Mouse (Mus musculus) bone marrow, adult 2 months (tissue): Measurements from ENCODE around the gene Fkbp11. TPM values are rescaled to one million over a fixed set of nuclear protein-coding genes. Genes with fewer than 3 reads are reported as not detected.

Experiments
- H3K27ac ChIP-seq: fragments of 200-500 bp; 2 replicates; pipeline ENCODE4 v1.5.1; 2012; ENCODE audit warnings: low read depth, mild to moderate bottlenecking, control low read depth, inconsistent platforms, low read length; ENCODE audit not compliant: control insufficient read depth, poor library complexity, insufficient read depth
- H3K4me1 ChIP-seq: fragments of 200-500 bp; 2 replicates; pipeline ENCODE4 v1.6.1; 2011; ENCODE audit warnings: low read length; ENCODE audit not compliant: control insufficient read depth, insufficient read depth
- H3K4me3 ChIP-seq: fragments of 200-500 bp; replicated peaks from 2 replicates; pipeline ENCODE3; 2011; ENCODE audit warnings: mild to moderate bottlenecking, low read depth, low read length, control low read depth; ENCODE audit not compliant: control insufficient read depth
- CTCF ChIP-seq: fragments of 200-500 bp; IDR thresholded peaks from 2 replicates; pipeline ENCODE4 v1.5.1; 2011; ENCODE audit warnings: low read length, control low read depth; ENCODE audit not compliant: control insufficient read depth, insufficient read depth
- POLR2A ChIP-seq: fragments of 200-500 bp; IDR thresholded peaks from 2 replicates; pipeline ENCODE4 v1.6.1; 2011; ENCODE audit warnings: low read depth, mild to moderate bottlenecking, control low read depth, low read length, borderline replicate concordance; ENCODE audit not compliant: control insufficient read depth
- WGBS: fragments of 180-500 bp; shearing (Covaris S2); methylation state at CpG from one replicate; pipeline ENCODE4 v1.1.7; 2018; 5-methylcytosine and 5-hydroxymethylcytosine counted together
- polyA plus RNA-seq: library from polyadenylated mRNA; stranded (reverse); fragments of >200 nt; gene quantifications from 2 replicates; pipeline ENCODE4 v1.2.4, GENCODE M21; 2011; ENCODE audit warnings: low replicate concordance; ENCODE audit not compliant: missing spikeins, insufficient read depth, insufficient read length

Gene Fkbp11
- polyA plus RNA-seq, 1 experiment = not detected

- H3K4me1 ChIP-seq = peaks cover 5% of the 10 kb centered on the region
- H3K27ac ChIP-seq = no peak overlapping the region
- WGBS = 61% methylated on average over 9 of the region's 9 CpGs
- no peak overlapping the region for H3K4me3 ChIP-seq
- no peak for TF ChIP-seq CTCF
- no peak for TF ChIP-seq POLR2A
Measured at GRCm38 (mm10) chr15:98695726-98696125, 32.3 kb downstream of the Fkbp11 start.

DNA sequence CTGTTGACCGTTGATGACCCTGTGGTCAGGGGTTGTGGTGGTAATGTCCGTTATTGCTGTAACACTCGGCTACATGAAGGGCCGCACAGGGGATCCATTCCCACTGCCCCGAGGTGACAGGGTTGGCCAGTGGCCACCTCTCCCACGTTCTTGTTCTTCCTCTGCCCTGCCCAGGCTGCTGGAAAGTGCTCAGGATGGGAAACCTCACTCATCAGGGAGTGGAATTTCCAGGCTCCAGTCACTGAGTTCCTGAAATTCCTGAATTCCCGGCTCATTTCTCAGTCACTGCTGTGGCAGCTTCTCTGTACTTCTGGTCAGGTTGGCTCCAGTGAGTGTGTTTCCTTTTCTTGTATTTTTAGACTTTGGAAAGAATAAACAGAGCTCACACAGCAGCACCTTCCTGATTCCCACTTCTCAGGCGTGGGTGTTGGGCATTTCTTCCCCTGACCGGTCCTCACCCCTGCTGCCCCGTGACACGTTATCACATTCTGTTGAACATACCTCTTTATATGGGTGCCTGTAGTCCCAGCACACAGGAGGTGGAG lies 35.8 kb downstream of the Fkbp11 start:
- TF ChIP-seq POLR2A (no peak), CTCF (no peak)
- Histone ChIP-seq H3K27ac (peak overlapping the region; percentile 38), H3K4me3 (no peak overlapping the region), H3K4me1 (peaks cover 6% of the 10 kb centered on the region)
- WGBS = 29% methylated on average over 11 of the region's 11 CpGs

GRCm38 (mm10) chr15:98691486-98692147 lies 36.4 kb downstream of the Fkbp11 start:
- H3K4me1 ChIP-seq = peaks cover 6% of the 10 kb centered on the region
- H3K4me3 ChIP-seq = no peak overlapping the region
- TF ChIP-seq CTCF (no peak), POLR2A (no peak)
- WGBS = 83% methylated on average over 7 of the region's 7 CpGs
- 0 out of 2 replicates have a peak overlapping the region, but pooled peaks have one; percentile 10 for H3K27ac ChIP-seq

GRCm38 (mm10) chr15:98689682-98690081 lies 38.3 kb downstream of the Fkbp11 start:
- peaks cover 6% of the 10 kb centered on the region for H3K4me1 ChIP-seq
- H3K4me3 ChIP-seq = no peak overlapping the region
- 41% methylated on average over 2 of the region's 2 CpGs for WGBS
- no peak for TF ChIP-seq CTCF
- no peak for TF ChIP-seq POLR2A
- H3K27ac ChIP-seq = no peak overlapping the region

- no peak overlapping the region for H3K27ac ChIP-seq
- H3K4me3 ChIP-seq = no peak overlapping the region
- WGBS = 73% methylated on average over 3 of the region's 3 CpGs
- peaks cover 8% of the 10 kb centered on the region for H3K4me1 ChIP-seq
- TF ChIP-seq POLR2A (no peak), CTCF (peak; percentile 25; the same call in 1 of the 2 replicates)
Measured at GRCm38 (mm10) chr15:98685926-98686325, 42.1 kb downstream of the Fkbp11 start.

DNA sequence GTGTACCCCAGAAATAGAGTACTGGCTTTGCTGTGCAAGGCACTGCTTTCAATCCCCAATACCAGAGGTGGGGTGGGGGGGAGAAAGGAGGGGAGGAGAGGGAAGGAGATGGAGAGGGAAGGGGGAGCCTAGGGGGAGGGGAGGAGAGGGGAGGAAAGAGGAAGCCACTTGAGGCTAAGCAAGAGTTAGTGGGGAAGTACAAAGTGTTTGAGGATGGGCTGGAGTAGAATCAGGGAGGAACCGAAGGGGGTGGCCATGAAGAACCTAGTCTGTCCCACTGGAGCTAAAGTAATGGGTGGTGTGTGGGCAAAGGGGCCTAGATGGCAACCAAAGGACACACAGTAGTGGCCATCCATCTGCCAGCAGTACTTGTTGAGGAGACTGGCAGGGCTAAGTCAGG lies 44.3 kb downstream of the Fkbp11 start:
- Histone ChIP-seq H3K4me3 (no peak overlapping the region), H3K27ac (peak overlapping the region; percentile 80), H3K4me1 (peaks cover 6% of the 10 kb centered on the region)
- WGBS = 0% methylated on average over 1 of the region's 1 CpGs
- no peak for TF ChIP-seq POLR2A
- no peak for TF ChIP-seq CTCF

DNA sequence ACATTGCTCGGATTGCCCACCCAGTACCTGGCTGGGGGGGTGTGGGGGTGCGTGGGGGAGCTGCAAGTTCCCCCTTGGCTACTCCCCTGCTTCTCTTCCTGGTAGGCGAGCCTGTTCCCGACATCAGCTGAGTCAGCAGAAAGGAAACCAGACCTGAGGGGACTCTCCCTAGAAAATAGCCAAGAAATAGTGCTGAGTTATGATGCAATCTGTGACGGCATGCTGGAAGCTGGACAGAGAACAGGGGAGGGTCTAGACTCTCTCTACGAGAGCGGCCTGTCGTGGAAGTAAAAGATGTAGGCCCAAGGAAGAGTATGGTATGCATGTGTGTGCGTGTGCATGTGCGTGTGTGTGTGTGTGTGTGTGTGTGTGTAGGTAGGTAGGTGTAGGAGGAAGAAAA lies 44.8 kb downstream of the Fkbp11 start:
- Histone ChIP-seq H3K27ac (peak overlapping the region; percentile 40; the same call in 1 of the 2 replicates), H3K4me3 (no peak overlapping the region), H3K4me1 (peaks cover 6% of the 10 kb centered on the region)
- WGBS = 22% methylated on average over 10 of the region's 10 CpGs
- no peak for TF ChIP-seq CTCF
- TF ChIP-seq POLR2A = no peak

GRCm38 (mm10) chr15:98681633-98682032 lies 46.4 kb downstream of the Fkbp11 start:
- Histone ChIP-seq H3K27ac (no peak overlapping the region), H3K4me3 (no peak overlapping the region), H3K4me1 (peaks cover 6% of the 10 kb centered on the region)
- TF ChIP-seq CTCF = no peak
- no peak for TF ChIP-seq POLR2A
- 78% methylated on average over 7 of the region's 7 CpGs for WGBS
